Mouse (Mus musculus): Measurements from ENCODE around the gene Sertad4. TPM values are rescaled to one million over a fixed set of nuclear protein-coding genes. Genes with fewer than 3 reads are reported as not detected.

Sertad4 gene
- total RNA-seq, 4 experiments from 2014 or later: 0.78 to 1.9 (median 1.4) TPM

- DNase-seq (ENCODE audit: low spot score in 2 of 2): peak in 1 of 2 experiments; percentile 49
Measured at GRCm38 (mm10) chr1:192806168-192807157, 49.1 kb downstream of the Sertad4 start.

GRCm38 (mm10) chr1:192800338-192800737 lies 55.2 kb downstream of the Sertad4 start:
- no peak for DNase-seq (ENCODE audit: low spot score in 2 of 2)

- DNase-seq (ENCODE audit: low spot score in 2 of 2): peak in 1 of 2 experiments; percentile 51
Measured at GRCm38 (mm10) chr1:192799165-192799991, 56.2 kb downstream of the Sertad4 start.

GRCm38 (mm10) chr1:192798212-192799164 lies 57.1 kb downstream of the Sertad4 start:
- DNase-seq (ENCODE audit: low spot score in 2 of 2): peak; percentile 62 to 78

- no peak for DNase-seq (ENCODE audit: low spot score in 2 of 2)
Measured at GRCm38 (mm10) chr1:192797011-192797274, 58.6 kb downstream of the Sertad4 start.

- no peak for DNase-seq (ENCODE audit: low spot score in 2 of 2)
Measured at GRCm38 (mm10) chr1:192796201-192797010, 59.1 kb downstream of the Sertad4 start.

GRCm38 (mm10) chr1:192794957-192795745 lies 60.4 kb downstream of the Sertad4 start:
- no peak for DNase-seq (ENCODE audit: low spot score in 2 of 2)

Other genes with a start within 250 kb of the Sertad4 start
- gene Hhat, start 84.5 kb downstream of the Sertad4 start, total RNA-seq (2022): 1 to 10 TPM in 2 of 4 experiments, under 1 TPM in 2; 0.80 to 1.9 (median 1.2) TPM
- under 1 TPM; 0.07 to 0.22 (median 0.11) TPM for gene Syt14, start 180.0 kb upstream of the Sertad4 start, total RNA-seq (2022)

Data from gastrocnemius, adult 8-10 months (tissue).